Mouse (Mus musculus): ENCODE results near the gene Tex19.1. TPM values are rescaled to one million over a fixed set of nuclear protein-coding genes. Genes with fewer than 3 reads are reported as not detected.

Gene Tex19.1
- polyA plus RNA-seq (2015; fragmentation: Illumina TruSeq; extraction: RNeasy Lipid Tissue Mini Kit (QIAGEN cat#74804); ENCODE audit: insufficient read depth, low read depth, low replicate concordance) = not detected

GRCm38 (mm10) chr11:121145865-121146264 is at the start of gene Tex19.1:
Tex19.1 (plus strand) TSS chr11:121146143.

GRCm38 (mm10) chr11:121118577-121118976 is 27.4 kb upstream of the Tex19.1 start, which contains the start of gene Tex19.2:
Tex19.2 (minus strand) TSS chr11:121118677.

GRCm38 (mm10) chr11:121159971-121160370 is 14.0 kb downstream of the Tex19.1 start, which contains the start of gene Uts2r:
Uts2r (plus strand) TSS chr11:121160271.

Other genes with a start within 250 kb of the Tex19.1 start
- gene Ccdc57, start 213.3 kb upstream of the Tex19.1 start, polyA plus RNA-seq (2015; fragmentation: Illumina TruSeq; extraction: RNeasy Lipid Tissue Mini Kit (QIAGEN cat#74804); ENCODE audit: insufficient read depth, low read depth, low replicate concordance) = 4.3 TPM
- gene Slc16a3, start 197.7 kb upstream of the Tex19.1 start, polyA plus RNA-seq (2015; fragmentation: Illumina TruSeq; extraction: RNeasy Lipid Tissue Mini Kit (QIAGEN cat#74804); ENCODE audit: insufficient read depth, low read depth, low replicate concordance) = not detected
- gene Csnk1d, start 154.8 kb upstream of the Tex19.1 start, polyA plus RNA-seq (2015; fragmentation: Illumina TruSeq; extraction: RNeasy Lipid Tissue Mini Kit (QIAGEN cat#74804); ENCODE audit: insufficient read depth, low read depth, low replicate concordance) = 15.0 TPM
- gene Cd7, start 106.7 kb upstream of the Tex19.1 start, polyA plus RNA-seq (2015; fragmentation: Illumina TruSeq; extraction: RNeasy Lipid Tissue Mini Kit (QIAGEN cat#74804); ENCODE audit: insufficient read depth, low read depth, low replicate concordance) = not detected
- gene Sectm1b, start 82.6 kb upstream of the Tex19.1 start, polyA plus RNA-seq (2015; fragmentation: Illumina TruSeq; extraction: RNeasy Lipid Tissue Mini Kit (QIAGEN cat#74804); ENCODE audit: insufficient read depth, low read depth, low replicate concordance) = not detected
- not detected for gene Sectm1a, start 64.9 kb upstream of the Tex19.1 start, polyA plus RNA-seq (2015; fragmentation: Illumina TruSeq; extraction: RNeasy Lipid Tissue Mini Kit (QIAGEN cat#74804); ENCODE audit: insufficient read depth, low read depth, low replicate concordance)
- gene Tex19.2, start 27.5 kb upstream of the Tex19.1 start, polyA plus RNA-seq (2015; fragmentation: Illumina TruSeq; extraction: RNeasy Lipid Tissue Mini Kit (QIAGEN cat#74804); ENCODE audit: insufficient read depth, low read depth, low replicate concordance) = not detected
- gene Uts2r, start 14.1 kb downstream of the Tex19.1 start, polyA plus RNA-seq (2015; fragmentation: Illumina TruSeq; extraction: RNeasy Lipid Tissue Mini Kit (QIAGEN cat#74804); ENCODE audit: insufficient read depth, low read depth, low replicate concordance) = not detected
- gene Hexdc, start 58.3 kb downstream of the Tex19.1 start, polyA plus RNA-seq (2015; fragmentation: Illumina TruSeq; extraction: RNeasy Lipid Tissue Mini Kit (QIAGEN cat#74804); ENCODE audit: insufficient read depth, low read depth, low replicate concordance) = 6.0 TPM
- gene Ogfod3, start 58.6 kb downstream of the Tex19.1 start, polyA plus RNA-seq (2015; fragmentation: Illumina TruSeq; extraction: RNeasy Lipid Tissue Mini Kit (QIAGEN cat#74804); ENCODE audit: insufficient read depth, low read depth, low replicate concordance) = 3.0 TPM
- gene Cybc1, start 83.2 kb downstream of the Tex19.1 start, polyA plus RNA-seq (2015; fragmentation: Illumina TruSeq; extraction: RNeasy Lipid Tissue Mini Kit (QIAGEN cat#74804); ENCODE audit: insufficient read depth, low read depth, low replicate concordance) = 7.9 TPM
- 3.6 TPM for gene Narf, start 91.1 kb downstream of the Tex19.1 start, polyA plus RNA-seq (2015; fragmentation: Illumina TruSeq; extraction: RNeasy Lipid Tissue Mini Kit (QIAGEN cat#74804); ENCODE audit: insufficient read depth, low read depth, low replicate concordance)
- gene Foxk2, start 113.8 kb downstream of the Tex19.1 start, polyA plus RNA-seq (2015; fragmentation: Illumina TruSeq; extraction: RNeasy Lipid Tissue Mini Kit (QIAGEN cat#74804); ENCODE audit: insufficient read depth, low read depth, low replicate concordance) = 3.7 TPM
- gene Wdr45b, start 208.3 kb downstream of the Tex19.1 start, polyA plus RNA-seq (2015; fragmentation: Illumina TruSeq; extraction: RNeasy Lipid Tissue Mini Kit (QIAGEN cat#74804); ENCODE audit: insufficient read depth, low read depth, low replicate concordance) = 8.1 TPM
- 2.3 TPM for gene Rab40b, start 242.1 kb downstream of the Tex19.1 start, polyA plus RNA-seq (2015; fragmentation: Illumina TruSeq; extraction: RNeasy Lipid Tissue Mini Kit (QIAGEN cat#74804); ENCODE audit: insufficient read depth, low read depth, low replicate concordance)

Data from pancreas, adult 10 weeks (tissue).